Mouse (Mus musculus): ENCODE results near the gene Lce1i.

GRCm38 (mm10) chr3:92790414-92790813 lies 11.7 kb upstream of the Lce1i start, which contains the start of gene Lce1j:
- TF ChIP-seq CTCF (IDR thresholded peaks at IDR 0.05; ENCODE audit: low read depth, low read length) (no peak), POLR2A (IDR thresholded peaks at IDR 0.05; ENCODE audit: extremely low read depth, insufficient read depth, low read length) (no peak)
